19 mouse cellular contexts compared by ENCODE assay signal in genomic region chr15:12201856-12202255, GRCm38 (mm10). TPM values are rescaled to one million over a fixed set of nuclear protein-coding genes. Genes with fewer than 3 reads are reported as not detected.
DNase-seq lines count a peak whose midpoint lies in the region; ATAC-seq and TF ChIP-seq lines count a peak whose summit lies in the region.
"Had no signal": no experiment of that assay in that cellular context is flagged by ENCODE, and none has a peak within 500 bp of the region (broad histone marks: within the 10 kb centered on the region; RNA-seq: fewer than 3 reads in every experiment).

No protein-coding gene starts in this region.

- in situ Hi-C loops in ES-E14 (cut with MboI; ENCODE audit: low sequenced_read_pairs in 2 of 2, unreplicated experiment in 2 of 2) = no loop called here

- H3K79me2 ChIP-seq in liver, adult 2 months (ENCODE audit: control insufficient read depth, insufficient read depth, low read length) = peaks cover 7% of the 10 kb centered on the region; the same call in 1 of the 2 replicates

- H3K4me3 ChIP-seq in kidney, adult 2 months (ENCODE audit: insufficient read depth, low read depth, low read length) = no peak overlapping the region
- H3K4me3 ChIP-seq in kidney, embryonic 15.5 days (replicated peaks) = no peak overlapping the region
- no peak overlapping the region for H3K4me3 ChIP-seq in liver, adult 2 months (ENCODE audit: insufficient read depth, low read depth, low read length)
- no peak overlapping the region for H3K4me3 ChIP-seq in liver, embryonic 11.5 days (ENCODE audit: low read depth, low read length)
- H3K4me3 ChIP-seq in E14TG2a.4 (replicated peaks; ENCODE audit: low read length) (peak overlapping the region; percentile 1), ES-E14 (ENCODE audit: insufficient read depth in 1 of 2, low read depth in 1 of 2, low read length in 2 of 2, poor library complexity in 1 of 2, severe bottlenecking in 1 of 2) (no peak overlapping the region)
- H3K4me3 ChIP-seq: embryonic facial prominence, embryonic 12.5 days; forebrain, embryonic 15.5 days; heart, adult 2 months; heart, embryonic 15.5 days; hindbrain, embryonic 10.5 days; intestine, embryonic 15.5 days had no signal

- 0 out of 2 replicates have a peak, but pooled peaks have one; percentile 13 for TF ChIP-seq CTCF in kidney, adult 2 months (conservative IDR thresholded peaks at IDR 0.05; ENCODE audit: insufficient read depth, insufficient read length, low read depth, low read length)
- TF ChIP-seq CTCF in liver, adult 2 months (IDR thresholded peaks at IDR 0.05; ENCODE audit: low read depth, low read length) = no peak
- TF ChIP-seq CTCF in E14TG2a.4 (conservative IDR thresholded peaks at IDR 0.05; ENCODE audit: low read length) = no peak

- H3K36me3 ChIP-seq in kidney, adult 2 months (ENCODE audit: control insufficient read depth, insufficient read depth, low read length) = no peaks in the 10 kb centered on the region
- H3K36me3 ChIP-seq in kidney, embryonic 15.5 days = no peaks in the 10 kb centered on the region
- H3K36me3 ChIP-seq in liver, adult 2 months (ENCODE audit: control insufficient read depth, insufficient read depth, low read length) = no peaks in the 10 kb centered on the region
- no peaks in the 10 kb centered on the region for H3K36me3 ChIP-seq in liver, embryonic 11.5 days (ENCODE audit: control insufficient read depth, insufficient read depth, low read length)
- H3K36me3 ChIP-seq in E14TG2a.4 (ENCODE audit: insufficient read depth, low read length) = no peaks in the 10 kb centered on the region
- H3K36me3 ChIP-seq in ES-E14 (ENCODE audit: control insufficient read depth, insufficient read depth, low read length, poor library complexity, severe bottlenecking) = no peaks in the 10 kb centered on the region
- H3K36me3 ChIP-seq: embryonic facial prominence, embryonic 12.5 days; forebrain, embryonic 15.5 days; heart, embryonic 15.5 days; hindbrain, embryonic 10.5 days; intestine, embryonic 15.5 days had no signal

- H3K4me1 ChIP-seq in kidney, adult 2 months (ENCODE audit: control insufficient read depth, insufficient read depth, low read length) = peaks cover 35% of the 10 kb centered on the region
- H3K4me1 ChIP-seq in kidney, embryonic 15.5 days = peaks cover 36% of the 10 kb centered on the region
- peaks cover 13% of the 10 kb centered on the region for H3K4me1 ChIP-seq in liver, adult 2 months (ENCODE audit: control insufficient read depth, insufficient read depth, low read length)
- peaks cover 19% of the 10 kb centered on the region for H3K4me1 ChIP-seq in liver, embryonic 11.5 days (replicated peaks; ENCODE audit: control insufficient read depth, insufficient read depth, low read length)
- H3K4me1 ChIP-seq in E14TG2a.4 (replicated peaks; ENCODE audit: low read depth, low read length) = peaks cover 73% of the 10 kb centered on the region
- peaks cover 14 to 18% of the 10 kb centered on the region in 2 experiments; a peak in 3 of 4 replicates for H3K4me1 ChIP-seq in ES-E14 (ENCODE audit: control insufficient read depth in 2 of 2, insufficient read depth in 2 of 2, low read length in 2 of 2, poor library complexity in 1 of 2)

- peak; percentile 76 for DNase-seq in kidney, adult 2 months
- peak; percentile 58 for DNase-seq in liver, adult 2 months (ENCODE audit: extremely low read depth, low read depth, low spot score)
- no peak for DNase-seq in liver, embryonic 11.5 days (ENCODE audit: low spot score)
- no peak for DNase-seq in ES-E14 (ENCODE audit: low read depth, low spot score)
- DNase-seq: adrenal gland, postnatal 25 days; cerebellum, adult 2 months; cerebellum, postnatal 10 days; gastrocnemius, postnatal 10 days; heart, adult 2 months had no signal

- TF ChIP-seq POLR2A in kidney, adult 2 months (IDR thresholded peaks at IDR 0.05; ENCODE audit: low read depth, low read length) = no peak
- TF ChIP-seq POLR2A in liver, adult 2 months (IDR thresholded peaks at IDR 0.05; ENCODE audit: extremely low read depth, insufficient read depth, low read length) = no peak

- H3K27me3 ChIP-seq in kidney, adult 2 months (replicated peaks; ENCODE audit: control insufficient read depth, insufficient read depth, low read length) = no peaks in the 10 kb centered on the region
- H3K27me3 ChIP-seq in kidney, embryonic 15.5 days = no peaks in the 10 kb centered on the region
- no peaks in the 10 kb centered on the region for H3K27me3 ChIP-seq in liver, adult 2 months (ENCODE audit: control insufficient read depth, insufficient read depth, low read length)
- H3K27me3 ChIP-seq in liver, embryonic 11.5 days (replicated peaks; ENCODE audit: control insufficient read depth, insufficient read depth, low read length) = no peaks in the 10 kb centered on the region
- H3K27me3 ChIP-seq in E14TG2a.4 (ENCODE audit: insufficient read depth, low read length) = no peaks in the 10 kb centered on the region
- H3K27me3 ChIP-seq: embryonic facial prominence, embryonic 12.5 days; forebrain, embryonic 15.5 days; heart, embryonic 15.5 days; intestine, embryonic 15.5 days had no signal

- H3K9ac ChIP-seq in kidney, embryonic 15.5 days = no peak overlapping the region
- H3K9ac ChIP-seq in liver, adult 2 months (ENCODE audit: low read depth, low read length) = no peak overlapping the region
- no peak overlapping the region for H3K9ac ChIP-seq in liver, embryonic 11.5 days (ENCODE audit: low read depth, low read length)
- peak overlapping the region; percentile 30; the same call in 1 of the 2 replicates for H3K9ac ChIP-seq in ES-E14 (ENCODE audit: insufficient read depth, low read depth, low read length, poor library complexity, severe bottlenecking)
- H3K9ac ChIP-seq: embryonic facial prominence, embryonic 12.5 days; forebrain, embryonic 15.5 days; heart, embryonic 15.5 days; hindbrain, embryonic 14.5 days; intestine, embryonic 15.5 days had no signal

- H3K4me2 ChIP-seq in kidney, embryonic 15.5 days = no peak overlapping the region
- H3K4me2 ChIP-seq in liver, embryonic 11.5 days = no peak overlapping the region
- H3K4me2 ChIP-seq: embryonic facial prominence, embryonic 12.5 days; forebrain, embryonic 15.5 days; heart, embryonic 11.5 days; heart, embryonic 15.5 days; hindbrain, embryonic 14.5 days; intestine, embryonic 15.5 days had no signal

- no peak for ATAC-seq in kidney, embryonic 15.5 days (replicated peaks; ENCODE audit: low FRiP score)
- no peak for ATAC-seq in liver, embryonic 11.5 days (replicated peaks; ENCODE audit: low FRiP score)
- ATAC-seq in activated CD4-positive, CD25-positive, alpha-beta regulatory T cell, adult 4 months = no peak
- ATAC-seq: forebrain, embryonic 15.5 days; intestine, embryonic 15.5 days had no signal

- peak overlapping the region; percentile 54; the same call in 1 of the 2 replicates for H3K27ac ChIP-seq in kidney, adult 2 months (ENCODE audit: insufficient read depth, low read depth, low read length)
- no peak overlapping the region for H3K27ac ChIP-seq in kidney, embryonic 15.5 days
- no peak overlapping the region for H3K27ac ChIP-seq in liver, adult 2 months (replicated peaks; ENCODE audit: insufficient read depth, low read depth, low read length)
- H3K27ac ChIP-seq in liver, embryonic 11.5 days (ENCODE audit: low read depth, low read length) = no peak overlapping the region
- peak overlapping the region; percentile 57; the same call in 1 of the 2 replicates for H3K27ac ChIP-seq in ES-E14 (ENCODE audit: insufficient read depth, low read depth, low read length, poor library complexity, severe bottlenecking)
- H3K27ac ChIP-seq: embryonic facial prominence, embryonic 12.5 days; forebrain, embryonic 15.5 days; heart, adult 2 months; heart, embryonic 15.5 days; hindbrain, embryonic 10.5 days; hindbrain, embryonic 14.5 days; intestine, embryonic 15.5 days had no signal

- H3K9me3 ChIP-seq in kidney, embryonic 15.5 days (replicated peaks) = no peaks in the 10 kb centered on the region
- H3K9me3 ChIP-seq in liver, embryonic 11.5 days (ENCODE audit: control insufficient read depth, low read length) = no peaks in the 10 kb centered on the region
- H3K9me3 ChIP-seq in E14TG2a.4 (ENCODE audit: low read length) (no peaks in the 10 kb centered on the region), ES-E14 (ENCODE audit: control insufficient read depth, insufficient read depth, low read depth, low read length) (no peaks in the 10 kb centered on the region)
- H3K9me3 ChIP-seq: embryonic facial prominence, embryonic 12.5 days; forebrain, embryonic 15.5 days; heart, embryonic 15.5 days; hindbrain, embryonic 10.5 days; intestine, embryonic 15.5 days had no signal

TF ChIP-seq in ES-E14, 5 proteins besides CTCF, POLR2A, EP300 and RAD21:
- TF ChIP-seq ZNF384 (IDR thresholded peaks at IDR 0.05; ENCODE audit: low read depth, low read length) (no peak), CHD2 (IDR thresholded peaks at IDR 0.05; ENCODE audit: low read depth, low read length) (no peak), ZC3H11A (IDR thresholded peaks at IDR 0.05; ENCODE audit: borderline replicate concordance, low read depth, low read length) (no peak), MAFK (IDR thresholded peaks at IDR 0.05; ENCODE audit: insufficient read depth, low read depth, low read length) (no peak), HCFC1 (IDR thresholded peaks at IDR 0.05; ENCODE audit: borderline replicate concordance, insufficient read depth, low read length) (no peak)

RNA-seq across cellular contexts. Expression of gene Mtmr12, which starts 3.0 kb away (rescaled TPM):
- polyA plus RNA-seq in kidney, adult 2 months (2012; rRNA removed) = 27.3 and 28.1 TPM in 2 replicates
- 20.9 and 21.1 TPM in 2 replicates for polyA plus RNA-seq in kidney, embryonic 15.5 days (2015; fragmentation: Nextera tagmentation; extraction: Ambion mirVana)
- 3.4 and 4.4 TPM in 2 replicates for total RNA-seq in liver, adult 2 months (2014; rRNA removed)
- 5.7 and 6.5 TPM in 2 replicates for polyA plus RNA-seq in liver, adult 2 months (2012; rRNA removed)
- polyA plus RNA-seq in liver, embryonic 11.5 days (2014; fragmentation: Nextera tagmentation; extraction: Ambion mirVana) = 19.6 and 23.0 TPM in 2 replicates
- total RNA-seq in ES-E14 (2012; rRNA removed) = 14.8 and 18.4 TPM in 2 replicates
- polyA plus RNA-seq in activated CD4-positive, CD25-positive, alpha-beta regulatory T cell, adult 4 months (2017; shearing (Covaris generic)) = 10 to 100 TPM; 21.0 to 21.2 TPM

Comparison
In these comparisons a context has a peak if more than half of its experiments do, and no peak if none do; other contexts are left out.
1. DNase-seq: peak in kidney, adult 2 months (single experiment) and liver, adult 2 months (single experiment); none in liver, embryonic 11.5 days (single experiment) and ES-E14 (single experiment).
2. H3K27ac ChIP-seq: peak in kidney, adult 2 months (single experiment) and ES-E14 (single experiment); none in kidney, embryonic 15.5 days (single experiment), liver, adult 2 months (single experiment) and liver, embryonic 11.5 days (single experiment).